Mouse (Mus musculus): ENCODE results near the gene Wnt3. TPM values are rescaled to one million over a fixed set of nuclear protein-coding genes. Genes with fewer than 3 reads are reported as not detected.
"Not testable (repeated sequence)": the region's sequence is repeated elsewhere in the genome, so short reads cannot be mapped to it uniquely, and the experiment has no call there.

The Wnt3 gene
- 1 to 10 TPM in 1 of 2 experiments, not detected in 1; 1.1 TPM for total RNA-seq (2021)
- long read RNA-seq, experiment 1 = 0 reads
- long read RNA-seq, experiment 2 = 0 reads

DNA sequence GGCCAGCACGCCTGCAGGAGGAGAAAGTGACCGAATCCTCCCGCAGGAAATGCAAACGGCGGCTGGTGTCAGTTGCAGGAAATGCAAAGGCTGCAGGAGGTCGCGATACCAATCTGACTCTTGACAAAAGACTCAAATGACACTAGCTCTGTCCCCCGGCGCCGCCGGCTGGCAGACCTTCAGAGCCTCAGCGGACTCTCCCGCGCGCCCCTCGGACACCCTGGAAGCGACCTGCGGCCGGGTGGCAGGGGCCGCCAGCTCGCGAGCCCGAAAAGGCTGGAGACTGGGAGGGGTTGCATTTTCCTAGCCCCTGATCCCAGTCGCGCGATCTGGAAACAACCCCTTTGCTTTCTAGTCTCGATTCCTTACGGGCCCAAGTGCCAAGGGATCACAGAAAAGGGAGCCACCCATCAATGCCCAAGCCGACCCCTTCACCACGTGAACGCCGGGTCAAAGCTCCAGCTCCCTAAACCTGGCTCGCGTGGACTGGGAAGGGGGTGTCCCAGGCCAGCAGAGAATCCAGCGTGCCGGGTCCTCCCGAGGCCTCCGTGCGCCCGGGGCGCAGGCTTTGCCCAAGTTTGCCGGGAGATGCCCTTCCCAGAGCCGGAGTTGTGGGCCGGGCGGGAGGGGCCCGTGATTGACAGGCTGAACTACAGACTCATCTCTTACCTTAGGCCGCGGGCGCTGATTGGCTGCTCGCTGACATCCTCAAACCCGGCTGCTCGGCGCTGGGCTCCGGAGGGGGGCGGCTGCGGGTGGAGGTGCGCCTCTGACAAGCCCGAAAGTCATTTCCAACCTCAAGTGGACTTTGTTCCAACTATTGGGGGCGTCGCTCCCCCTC is at the start of gene Wnt3:
Gene Wnt3, plus strand, starts transcription at position 764 of the 841 bp plus-strand sequence.
- DNase-seq = peak in 1 of 2 experiments; percentile 24

DNA sequence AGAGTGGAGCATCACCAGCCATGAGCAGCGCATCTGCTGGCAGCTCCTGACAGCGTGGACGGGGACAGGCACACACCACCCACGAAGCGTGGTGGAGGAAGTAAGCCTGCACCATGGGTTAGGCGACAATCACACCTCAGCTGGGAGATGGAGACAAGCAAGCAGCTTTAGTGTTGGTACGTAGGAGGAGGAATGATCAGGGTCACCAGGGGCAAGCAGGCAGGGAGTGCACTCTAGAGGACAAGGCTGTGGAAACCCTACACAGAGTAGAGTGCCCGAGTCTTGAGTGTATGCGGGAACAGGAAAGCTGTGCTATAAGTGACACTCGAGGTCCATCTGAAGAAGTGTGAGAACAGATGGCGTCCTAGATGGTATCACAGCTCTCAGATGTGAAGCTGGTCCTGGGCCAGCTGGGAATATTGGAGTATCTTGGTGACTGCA is 49.6 kb upstream of the Wnt3 start:
- DNase-seq = no peak

DNA sequence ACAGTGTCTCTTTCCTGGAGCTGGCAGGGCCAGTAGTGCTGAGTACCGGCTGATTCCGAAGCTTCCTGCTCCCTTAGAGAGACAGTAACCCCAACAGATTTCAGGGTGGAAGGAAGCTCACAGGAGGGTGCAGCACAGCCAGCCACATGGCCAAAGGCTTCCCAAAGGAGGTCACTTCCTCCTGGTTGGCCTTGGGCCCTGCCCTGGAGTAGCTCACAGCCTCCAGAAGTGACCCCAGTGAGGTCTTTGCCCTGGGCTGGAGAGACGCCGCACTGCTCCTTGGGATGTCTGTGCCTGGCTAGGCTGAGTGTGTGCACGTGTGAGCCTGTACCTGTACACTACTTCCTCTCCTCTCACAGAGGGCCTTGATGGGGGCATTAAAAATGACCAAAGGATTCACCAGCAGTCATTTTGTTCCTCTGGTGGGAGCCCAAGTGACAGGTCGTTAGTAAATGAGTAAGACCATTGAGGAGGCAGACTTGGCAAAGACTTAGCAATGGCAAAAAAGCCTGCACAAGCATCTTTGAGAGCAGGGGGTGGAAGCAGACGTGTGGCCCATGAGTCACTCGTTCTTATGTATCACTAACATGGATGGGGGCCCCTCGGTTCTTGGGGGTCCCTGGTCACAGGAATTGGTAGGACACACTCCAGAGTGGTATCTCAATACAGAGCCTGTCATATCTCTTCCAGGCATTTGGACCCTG is 44.5 kb upstream of the Wnt3 start:
- DNase-seq = no peak

DNA sequence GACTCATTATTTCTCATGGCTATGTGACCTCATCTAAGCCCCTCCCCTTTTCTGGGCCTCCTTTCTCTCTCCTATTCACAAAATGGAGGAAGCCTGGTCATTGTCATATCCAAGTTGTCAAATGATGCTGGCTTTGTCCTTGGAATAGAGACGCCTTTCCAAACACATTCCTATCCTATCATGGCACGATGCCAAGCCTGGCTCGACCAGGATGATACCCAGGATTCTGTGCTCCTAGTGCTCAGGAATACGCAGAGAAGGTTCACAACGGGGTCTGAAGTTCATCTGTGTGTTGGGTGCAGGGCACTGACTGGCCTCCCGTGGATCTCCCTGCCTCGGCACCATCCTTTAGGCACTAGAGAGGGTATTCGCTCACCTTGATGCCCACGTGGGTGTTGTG is 42.4 kb upstream of the Wnt3 start:
- DNase-seq = no peak

DNA sequence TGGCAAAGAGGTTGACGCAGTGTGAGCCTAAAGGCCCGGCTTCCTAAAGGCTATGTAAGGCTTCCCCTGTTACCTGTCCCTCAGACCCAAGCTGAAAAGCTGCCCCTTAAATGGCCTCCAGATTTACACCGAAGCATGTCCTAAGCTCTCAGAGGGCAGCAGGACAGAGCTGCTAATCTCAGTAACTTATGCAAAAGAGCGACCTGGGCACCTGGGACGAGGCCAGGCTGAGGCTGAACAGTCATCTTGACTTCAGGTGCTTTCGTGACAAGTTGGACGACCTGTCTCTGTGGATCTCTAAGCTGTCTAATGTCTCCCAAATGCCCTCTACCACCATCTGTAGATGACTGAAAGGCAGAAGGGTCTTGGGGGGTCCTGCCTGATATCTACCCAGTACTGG is 41.6 kb upstream of the Wnt3 start:
- DNase-seq = no peak

DNA sequence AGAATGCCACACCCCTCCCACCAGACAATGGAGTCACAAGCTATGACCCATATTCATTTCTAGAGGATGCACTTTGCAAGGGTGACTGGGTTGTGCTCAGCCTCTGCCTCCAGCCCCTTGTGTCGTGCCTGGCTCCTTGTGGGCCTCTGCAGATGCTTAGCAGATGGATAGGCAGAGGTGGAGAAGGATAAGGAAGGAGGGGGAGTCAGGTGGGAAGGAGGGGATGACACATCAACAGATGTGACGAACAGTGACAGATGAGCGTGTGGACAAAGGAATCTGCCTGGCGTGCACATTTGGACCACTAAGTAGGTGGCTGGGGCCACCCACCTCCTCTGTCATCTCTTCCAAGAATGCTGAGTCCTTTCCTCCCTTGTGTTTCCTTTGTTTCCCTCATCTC is 40.9 kb upstream of the Wnt3 start:
- DNase-seq = no peak

DNA sequence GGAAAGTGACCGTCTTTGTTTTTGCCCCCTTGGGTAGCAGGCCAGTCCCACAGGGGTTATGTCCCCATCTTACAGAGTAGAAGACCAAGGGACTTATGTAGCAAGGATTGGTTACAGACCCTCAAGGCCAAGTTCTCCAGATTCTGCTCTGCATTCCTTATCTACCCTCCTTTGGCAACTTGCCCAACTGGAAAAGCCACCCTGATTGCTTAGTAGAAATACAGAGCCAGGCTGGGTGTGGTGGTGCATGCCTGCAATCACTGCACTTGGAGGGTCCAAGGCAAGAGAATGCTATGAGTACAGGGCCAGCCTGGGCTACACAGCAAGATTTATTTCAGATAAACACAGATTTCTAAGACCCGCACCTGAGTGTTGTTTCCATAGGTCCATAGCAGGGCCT is 40.0 kb upstream of the Wnt3 start:
- DNase-seq = peak in 1 of 2 experiments; percentile 37

DNA sequence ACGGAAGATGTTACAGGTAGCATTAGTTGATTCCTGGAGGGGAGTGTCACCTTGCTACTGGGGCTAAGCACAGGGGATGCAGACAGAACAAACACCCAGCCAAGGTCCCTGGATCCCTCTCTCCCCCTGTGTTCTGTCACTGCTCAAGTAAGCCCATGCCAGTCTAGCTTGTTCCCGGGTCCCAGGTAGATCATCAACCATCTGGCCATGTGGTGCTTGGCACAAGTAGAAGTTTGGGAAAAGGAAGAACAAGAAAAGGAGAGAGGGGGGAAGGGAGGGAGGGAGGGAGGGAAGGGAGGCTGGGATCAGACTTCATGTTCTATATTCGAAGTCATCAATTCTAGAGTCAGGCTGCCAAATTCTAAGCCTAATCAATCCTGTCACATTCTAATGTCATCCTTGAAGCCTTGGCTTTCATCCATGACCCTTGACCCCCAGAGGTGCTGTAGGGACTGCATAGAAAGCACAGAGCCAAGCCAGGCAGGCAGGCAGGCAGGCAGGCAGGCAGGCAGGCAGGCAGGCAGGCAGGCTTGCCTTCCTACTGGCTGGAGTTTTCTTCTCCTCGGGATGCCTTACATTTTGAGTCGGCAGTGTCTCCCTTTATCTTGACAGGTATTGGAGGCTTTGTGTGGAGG is 39.4 kb upstream of the Wnt3 start:
- no peak for DNase-seq

DNA sequence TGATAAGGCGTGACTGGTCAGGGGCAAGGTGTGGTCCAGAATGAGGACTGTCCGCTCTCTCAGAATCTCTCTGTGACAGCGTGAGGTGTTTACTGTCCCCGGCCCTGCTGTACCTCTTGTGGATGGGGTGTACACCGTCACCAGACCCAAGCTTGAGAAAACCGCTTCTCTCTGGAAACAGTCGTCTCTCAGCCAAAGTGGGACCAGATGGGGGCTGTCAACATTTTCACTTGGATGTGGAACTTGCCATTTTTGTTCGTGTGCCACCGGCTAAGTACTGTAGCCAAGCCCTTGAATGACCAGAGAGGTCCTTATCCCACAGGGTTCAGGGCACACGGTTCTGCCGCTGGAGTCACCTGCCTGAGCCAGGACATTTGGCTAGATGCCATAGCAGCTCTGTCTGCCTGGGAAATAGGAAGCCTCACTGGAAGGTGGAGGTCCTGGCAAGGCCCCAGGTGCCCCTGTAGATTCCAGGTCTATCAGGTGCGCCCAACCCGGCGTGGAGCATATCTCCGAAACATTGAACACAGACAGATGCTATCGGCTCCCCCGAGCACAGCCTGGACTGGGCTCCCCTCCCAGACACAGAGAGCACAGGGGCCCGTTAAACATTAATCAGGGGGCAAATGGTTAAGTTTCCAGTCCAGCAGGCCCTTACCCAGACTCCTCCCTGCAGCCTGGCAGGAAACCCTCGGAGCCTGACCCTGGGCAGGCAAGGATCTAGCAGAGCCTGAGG is 38.7 kb upstream of the Wnt3 start:
- no peak for DNase-seq

DNA sequence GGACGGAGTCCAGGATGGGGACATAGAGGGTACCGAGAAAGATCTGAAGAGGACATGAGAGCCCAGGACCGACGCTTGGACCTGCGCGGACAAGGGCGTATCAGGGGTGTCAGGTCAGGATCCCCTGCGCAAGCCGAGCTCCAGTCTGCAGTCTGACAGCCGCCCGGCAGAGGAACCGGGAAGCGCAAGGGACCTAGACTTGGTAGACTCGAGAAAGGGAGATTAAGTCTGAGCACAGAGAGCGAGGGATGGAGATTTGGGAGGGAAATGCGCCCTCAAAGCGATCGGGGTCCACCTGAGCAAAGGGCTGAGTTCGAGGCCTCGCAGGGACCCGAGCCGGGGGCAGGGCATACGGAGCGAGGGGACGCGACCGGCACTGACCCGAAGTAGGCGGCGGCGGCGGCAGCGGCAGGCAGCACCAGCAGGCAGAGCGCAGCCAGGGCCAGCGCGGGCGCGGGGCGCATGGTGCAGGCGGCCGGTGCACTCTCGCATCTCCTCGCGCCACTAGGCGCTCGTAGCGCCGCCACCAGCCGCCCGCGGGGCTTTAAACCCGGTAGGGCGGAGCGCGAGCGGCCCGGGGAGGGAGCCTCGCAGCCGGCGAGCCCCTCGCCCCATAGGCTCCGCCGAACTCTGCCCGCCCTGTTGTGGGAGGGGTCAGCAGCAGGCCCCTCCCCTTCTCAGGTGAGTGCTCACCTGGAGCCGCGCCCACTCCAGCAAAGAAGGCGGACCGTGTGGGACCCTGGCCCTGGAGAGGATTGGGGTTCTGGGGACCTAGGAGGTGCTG is 24.5 kb upstream of the Wnt3 start, which contains the start of gene Wnt9b:
Gene Wnt9b, minus strand, starts transcription at position 516 of the 784 bp plus-strand sequence.
- peak; percentile 57 to 70 for DNase-seq

DNA sequence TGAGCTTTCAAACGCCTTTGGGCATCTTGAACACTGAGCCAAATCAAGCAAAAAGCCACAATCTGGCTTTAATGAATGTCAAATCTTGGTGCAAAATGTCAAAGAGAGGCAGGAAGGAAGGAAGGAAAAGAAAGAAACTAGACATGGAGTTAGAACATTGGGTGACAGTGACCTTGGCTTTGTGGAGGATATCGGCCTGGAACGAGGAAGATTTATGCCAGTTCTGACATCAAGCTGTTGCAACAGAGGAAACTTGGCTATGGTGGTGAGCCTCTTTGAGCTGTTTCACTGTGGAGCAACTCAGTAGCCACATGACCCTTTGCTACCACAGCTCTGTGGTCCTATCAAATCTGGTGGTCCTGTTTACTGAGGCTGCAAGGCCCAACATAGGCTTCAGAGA is 23.3 kb upstream of the Wnt3 start:
- DNase-seq = peak; percentile 67 to 69

DNA sequence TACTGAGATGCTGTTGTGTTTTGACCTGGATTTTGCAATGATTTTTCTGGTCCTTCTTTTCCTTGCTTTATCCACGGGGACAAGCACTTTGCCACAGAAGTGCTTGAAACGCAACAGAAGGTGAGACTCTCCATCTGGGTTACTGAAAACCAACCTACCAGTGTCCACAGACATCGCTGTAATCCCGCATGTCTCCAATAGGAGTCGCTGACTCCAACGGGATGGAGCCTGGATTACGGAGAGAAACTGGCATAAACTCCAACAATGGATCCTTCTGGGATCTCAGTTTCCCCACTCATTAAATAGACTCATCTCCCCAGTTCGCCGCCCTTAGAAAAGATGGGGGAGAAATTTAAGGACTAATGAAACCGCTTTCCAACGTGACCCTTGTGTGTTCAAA is 15.9 kb upstream of the Wnt3 start:
- no peak for DNase-seq

DNA sequence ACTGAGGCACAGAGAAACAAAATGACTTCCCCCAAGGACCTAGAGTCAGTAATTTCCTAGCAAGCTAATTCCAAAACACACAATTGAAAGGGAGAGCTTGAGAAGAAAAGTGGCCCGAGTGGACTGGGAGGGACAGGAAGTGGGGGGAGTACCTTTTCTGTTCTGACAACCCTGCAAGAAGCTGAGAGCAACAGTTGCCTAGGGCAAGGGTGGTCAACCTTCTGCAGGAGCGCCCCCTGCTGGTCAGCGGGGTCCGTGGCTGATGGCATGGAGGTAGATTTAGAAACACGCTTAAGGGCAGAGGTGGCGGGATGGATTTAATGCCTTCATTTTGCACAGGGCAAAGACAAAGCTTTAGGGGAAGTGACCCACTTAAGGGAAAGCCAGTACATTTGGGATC is 15.2 kb upstream of the Wnt3 start:
- peak; percentile 90 to 93 for DNase-seq

DNA sequence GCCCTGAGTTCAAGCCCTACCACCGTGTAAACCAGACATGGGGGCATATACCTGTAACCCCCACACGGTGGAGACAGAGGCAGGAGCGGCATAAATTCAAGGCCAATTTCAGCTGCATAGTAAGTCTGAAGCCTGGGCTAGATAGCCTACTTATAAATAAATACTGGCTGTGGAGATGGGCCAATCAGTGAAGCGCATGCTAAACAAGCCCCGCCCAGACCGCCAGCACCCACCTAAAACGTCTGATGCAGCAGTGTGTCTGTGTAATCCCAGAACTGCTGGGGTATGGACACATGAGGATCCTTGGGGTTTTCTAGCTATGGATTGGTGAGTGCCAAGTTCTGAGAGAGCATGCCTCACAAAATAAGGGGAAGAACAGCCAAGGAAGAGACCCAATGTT is 13.8 kb upstream of the Wnt3 start:
- DNase-seq = no peak

DNA sequence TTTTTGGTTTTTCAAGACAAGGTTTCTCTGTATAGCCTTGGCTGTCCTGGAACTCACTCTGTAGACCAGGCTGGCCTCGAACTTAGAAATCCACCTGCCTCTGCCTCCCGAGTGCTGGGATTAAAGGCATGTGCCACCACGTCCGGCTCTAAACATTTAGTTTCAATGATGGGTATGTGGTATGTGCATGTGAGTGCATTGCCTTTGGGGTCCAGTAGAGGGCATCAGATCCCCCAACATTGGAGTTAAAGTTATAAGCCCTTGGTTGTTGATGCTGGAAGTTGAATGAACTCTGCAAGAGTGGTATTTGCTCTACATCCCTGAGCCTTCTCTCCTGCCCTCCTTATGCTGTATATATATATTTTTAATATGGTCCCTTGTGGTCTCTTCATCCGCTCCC is 13.1 kb upstream of the Wnt3 start:
- DNase-seq = not testable (repeated sequence)

DNA sequence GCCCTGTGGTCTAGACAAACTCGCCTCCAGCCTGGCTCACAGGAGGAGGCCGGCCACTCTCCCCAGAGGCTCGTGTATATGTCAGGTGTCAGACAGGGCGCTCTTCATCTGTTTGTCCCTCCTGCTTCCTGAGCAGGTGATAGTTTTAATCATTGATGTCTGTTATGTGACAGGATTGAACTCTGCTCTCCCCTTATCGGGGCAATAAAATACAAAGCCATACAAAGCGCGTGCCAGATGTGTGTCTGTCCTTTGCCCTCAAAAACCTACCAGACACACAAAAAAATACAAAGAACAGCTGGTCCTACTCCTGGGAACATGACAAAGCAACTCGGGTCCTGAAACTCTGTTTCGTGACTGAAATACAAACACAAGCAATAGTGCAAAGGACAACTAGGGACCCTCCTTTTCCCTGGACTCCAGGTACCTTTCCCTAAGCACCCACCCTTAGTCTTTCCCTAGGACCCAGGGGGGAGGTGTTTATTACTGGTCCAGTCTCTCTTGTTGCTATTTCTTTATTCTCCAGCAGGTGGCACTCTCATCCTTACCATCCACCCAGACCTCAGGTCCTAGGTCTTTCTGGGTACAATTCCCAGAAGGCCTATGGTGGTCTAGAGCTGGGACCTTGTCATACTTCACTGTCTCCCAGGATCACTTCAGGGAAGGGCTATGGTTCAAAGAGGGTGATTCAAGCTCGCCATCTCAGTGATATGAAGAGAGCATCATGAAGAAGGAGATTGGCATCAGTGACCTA is 10.4 kb upstream of the Wnt3 start:
- DNase-seq = peak in 1 of 2 experiments; percentile 41

DNA sequence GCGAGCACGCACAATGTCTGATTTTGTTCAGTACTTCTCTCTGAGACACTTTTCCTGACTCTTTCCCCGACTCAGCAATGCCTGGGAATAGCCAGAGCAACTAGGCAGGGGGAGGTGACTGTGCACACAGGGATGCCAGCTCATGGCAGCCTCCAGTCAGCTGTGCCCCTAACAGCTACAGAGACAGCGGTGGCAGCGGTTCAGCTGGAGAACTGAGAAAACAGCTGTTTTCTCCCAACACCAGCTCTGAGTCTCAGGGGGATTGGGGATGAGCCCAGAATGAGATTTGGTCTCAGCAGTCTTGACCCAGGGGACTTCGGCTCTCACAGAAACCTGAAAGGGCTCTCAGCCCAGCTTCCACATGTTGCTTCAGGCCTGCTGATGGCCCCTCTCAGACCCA is 9.3 kb upstream of the Wnt3 start:
- no peak for DNase-seq

DNA sequence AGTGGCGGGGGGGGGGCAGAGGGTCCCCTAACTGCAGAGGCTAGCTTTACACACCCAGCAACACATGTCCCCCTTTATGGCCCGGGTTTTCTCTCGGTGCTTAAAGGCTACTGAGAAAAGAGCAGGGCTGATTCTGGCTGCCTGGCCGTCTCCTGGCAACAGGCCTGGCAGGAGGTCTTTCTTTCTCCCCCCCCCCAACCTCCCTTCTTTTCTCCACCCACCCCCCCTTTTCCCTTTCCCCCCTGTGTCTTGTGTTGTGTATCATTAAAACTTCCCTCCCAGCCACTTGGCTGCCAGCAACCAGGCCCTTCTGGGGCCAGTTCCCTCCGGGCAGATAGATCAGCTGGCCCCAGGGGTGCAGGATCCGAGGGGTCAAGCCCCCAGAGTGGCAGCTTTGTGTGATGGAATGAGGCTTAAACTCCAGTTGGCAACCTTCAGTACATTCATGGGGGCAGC is 8.4 kb upstream of the Wnt3 start:
- DNase-seq = no peak

DNA sequence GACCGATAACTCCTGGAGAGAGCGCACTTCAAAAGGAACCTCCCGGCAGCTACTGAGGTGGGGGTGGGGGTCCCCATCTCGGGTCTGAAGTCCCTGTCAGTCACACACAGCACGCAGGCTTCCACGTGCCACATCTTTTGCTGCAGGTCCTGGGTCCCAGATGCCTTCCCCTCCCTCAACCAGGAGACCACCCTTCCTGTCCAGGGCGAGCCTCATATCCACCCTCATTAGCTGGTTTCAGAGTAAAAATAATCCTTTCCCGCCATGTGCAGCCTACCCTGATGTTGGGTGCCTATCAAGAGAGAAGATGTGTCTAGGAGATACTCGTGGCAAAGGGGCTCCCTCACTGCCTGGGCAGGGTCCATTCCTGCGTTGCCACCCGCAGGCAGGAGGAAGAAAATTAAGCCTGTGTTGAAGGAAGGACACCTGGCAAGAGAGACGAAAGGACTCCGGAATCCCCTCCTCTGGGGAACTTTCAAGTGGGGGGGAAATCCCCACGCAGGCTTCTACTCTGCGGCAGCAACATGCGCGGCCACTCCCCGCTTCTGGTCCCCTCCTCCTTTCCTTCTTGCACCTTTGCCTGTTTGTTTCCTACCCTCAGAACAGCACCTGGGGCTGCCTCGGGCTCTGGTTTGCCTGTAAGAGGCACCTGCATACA is 2.7 kb upstream of the Wnt3 start:
- DNase-seq = no peak

All from adrenal gland, postnatal 36 days (tissue).